Mouse (Mus musculus): ENCODE results near the gene Ciao1. TPM values are rescaled to one million over a fixed set of nuclear protein-coding genes. Genes with fewer than 3 reads are reported as not detected.
A peak's percentile ranks its signal among the peaks of the same experiment; 100 is the strongest.
"Not testable (repeated sequence)": the region's sequence is repeated elsewhere in the genome, so short reads cannot be mapped to it uniquely, and the experiment has no call there.

Ciao1 gene
- polyA plus RNA-seq, 1 experiment from 2014 or later = 63.1 TPM

DNA sequence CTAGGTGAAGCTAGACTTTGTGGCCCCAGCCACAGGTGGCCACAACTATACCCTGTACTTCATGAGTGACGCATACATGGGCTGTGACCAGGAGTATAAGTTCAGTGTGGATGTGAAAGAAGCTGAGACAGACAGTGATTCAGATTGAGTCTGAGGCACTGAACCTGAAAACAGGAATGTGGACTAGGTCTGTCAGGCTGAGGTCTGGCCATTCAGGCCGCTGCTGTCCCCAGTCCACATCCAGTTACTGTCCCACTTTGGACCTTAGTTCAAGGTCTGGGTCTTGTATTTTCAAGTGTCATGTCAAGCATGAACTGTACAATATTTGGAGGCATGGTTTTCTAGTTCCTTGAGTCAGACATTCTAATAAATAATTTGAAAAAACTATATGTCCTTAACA is 7.6 kb downstream of the Ciao1 start:
- H3K36me3 ChIP-seq = peaks cover 89% of the 10 kb centered on the region
- no peaks in the 10 kb centered on the region for H3K4me1 ChIP-seq
- H3K4me3 ChIP-seq = no peak overlapping the region
- no peak overlapping the region for H3K4me2 ChIP-seq
- H3K27me3 ChIP-seq = no peaks in the 10 kb centered on the region
- WGBS = 97% methylated on average over 2 of the region's 2 CpGs
- H3K27ac ChIP-seq = no peak overlapping the region
- ATAC-seq (ENCODE audit: insufficient number of reproducible peaks, insufficient read depth, low FRiP score, low TSS enrichment, low read depth) = no peak
- no peak overlapping the region for H3K9ac ChIP-seq
- H3K9me3 ChIP-seq = no peaks in the 10 kb centered on the region

GRCm38 (mm10) chr2:127237897-127238610 is 9.6 kb downstream of the Ciao1 start:
- 95% methylated on average over 11 of the region's 11 CpGs for WGBS
- no peak overlapping the region for H3K27ac ChIP-seq

GRCm38 (mm10) chr2:127225261-127225660 is 22.4 kb downstream of the Ciao1 start:
- over 99% methylated on average over 3 of the region's 3 CpGs for WGBS
- Histone ChIP-seq H3K4me1 (no peaks in the 10 kb centered on the region), H3K9ac (no peak overlapping the region), H3K9me3 (no peaks in the 10 kb centered on the region), H3K36me3 (peaks cover 95% of the 10 kb centered on the region), H3K27ac (no peak overlapping the region), H3K27me3 (no peaks in the 10 kb centered on the region), H3K4me2 (no peak overlapping the region), H3K4me3 (no peak overlapping the region)
- no peak for ATAC-seq (ENCODE audit: insufficient number of reproducible peaks, insufficient read depth, low FRiP score, low TSS enrichment, low read depth)

More at GRCm38 (mm10) chr2:127237897-127238610, 9.6 kb downstream of the Ciao1 start:
- Histone ChIP-seq H3K36me3 (peaks cover 92% of the 10 kb centered on the region), H3K27me3 (no peaks in the 10 kb centered on the region), H3K4me1 (no peaks in the 10 kb centered on the region), H3K9ac (0 out of 2 replicates have a peak overlapping the region, but pooled peaks have one; percentile 4), H3K9me3 (no peaks in the 10 kb centered on the region), H3K4me3 (no peak overlapping the region), H3K4me2 (no peak overlapping the region)
- no peak for ATAC-seq (ENCODE audit: insufficient number of reproducible peaks, insufficient read depth, low FRiP score, low TSS enrichment, low read depth)

DNA sequence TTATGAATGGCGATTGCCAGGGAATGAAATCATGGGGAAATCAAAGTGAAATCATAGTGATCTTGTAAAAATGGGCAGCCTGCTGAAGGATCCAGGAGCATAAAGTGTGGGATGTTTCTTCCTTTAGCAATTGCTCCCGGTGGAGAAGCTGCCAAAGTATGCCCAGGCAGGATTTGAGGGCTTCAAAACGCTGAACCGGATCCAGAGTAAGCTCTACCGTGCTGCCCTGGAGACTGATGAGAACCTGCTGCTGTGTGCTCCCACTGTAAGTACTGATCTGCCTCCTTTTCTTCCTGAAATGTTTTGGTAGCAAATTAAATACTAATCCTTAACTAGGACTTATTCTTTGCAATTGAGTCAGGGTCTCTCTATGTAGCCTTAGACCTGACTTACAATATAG is 29.9 kb downstream of the Ciao1 start:
- Histone ChIP-seq H3K27me3 (no peaks in the 10 kb centered on the region), H3K9ac (no peak overlapping the region), H3K27ac (no peak overlapping the region), H3K36me3 (peaks cover 98% of the 10 kb centered on the region), H3K4me3 (no peak overlapping the region), H3K4me1 (no peaks in the 10 kb centered on the region), H3K4me2 (no peak overlapping the region), H3K9me3 (no peaks in the 10 kb centered on the region)
- 98% methylated on average over 5 of the region's 5 CpGs for WGBS
- ATAC-seq (ENCODE audit: insufficient number of reproducible peaks, insufficient read depth, low FRiP score, low TSS enrichment, low read depth) = no peak

- no peak for ATAC-seq (ENCODE audit: insufficient number of reproducible peaks, insufficient read depth, low FRiP score, low TSS enrichment, low read depth)
- Histone ChIP-seq H3K27ac (no peak overlapping the region), H3K9me3 (no peaks in the 10 kb centered on the region), H3K27me3 (no peaks in the 10 kb centered on the region), H3K9ac (no peak overlapping the region), H3K4me1 (peaks cover 13% of the 10 kb centered on the region), H3K4me2 (no peak overlapping the region), H3K36me3 (peaks cover 52% of the 10 kb centered on the region), H3K4me3 (no peak overlapping the region)
- 92% methylated on average over 11 of the region's 11 CpGs for WGBS
Observed at GRCm38 (mm10) chr2:127210701-127211100, 36.9 kb downstream of the Ciao1 start.

DNA sequence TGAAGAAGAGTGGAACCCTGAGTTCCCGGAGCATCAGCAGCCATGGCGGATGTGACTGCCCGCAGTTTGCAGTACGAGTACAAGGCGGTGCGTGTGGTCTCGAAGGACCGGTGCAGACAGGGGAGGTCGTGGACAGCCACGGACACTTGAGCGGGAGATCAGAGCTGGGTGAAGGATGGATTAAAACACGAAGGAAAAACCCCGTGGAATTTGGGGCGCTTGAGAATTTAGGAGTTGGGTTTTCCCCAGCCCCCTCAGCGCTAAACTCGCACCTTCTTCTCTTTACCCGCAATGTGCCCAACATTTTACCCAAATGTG is 39.2 kb downstream of the Ciao1 start:
- peak overlapping the region; percentile 88 for H3K4me2 ChIP-seq
- H3K9me3 ChIP-seq = no peaks in the 10 kb centered on the region
- WGBS = under 1% methylated on average over 17 of the region's 17 CpGs
- H3K27me3 ChIP-seq = no peaks in the 10 kb centered on the region
- peaks cover 13% of the 10 kb centered on the region for H3K4me1 ChIP-seq
- H3K27ac ChIP-seq = peak overlapping the region; percentile 78
- peak overlapping the region; percentile 87 for H3K9ac ChIP-seq
- 0 out of 2 replicates have a peak, but pooled peaks have one; percentile 29 for ATAC-seq (ENCODE audit: insufficient number of reproducible peaks, insufficient read depth, low FRiP score, low TSS enrichment, low read depth)
- H3K4me3 ChIP-seq = peak overlapping the region; percentile 94
- peaks cover 34% of the 10 kb centered on the region for H3K36me3 ChIP-seq

DNA sequence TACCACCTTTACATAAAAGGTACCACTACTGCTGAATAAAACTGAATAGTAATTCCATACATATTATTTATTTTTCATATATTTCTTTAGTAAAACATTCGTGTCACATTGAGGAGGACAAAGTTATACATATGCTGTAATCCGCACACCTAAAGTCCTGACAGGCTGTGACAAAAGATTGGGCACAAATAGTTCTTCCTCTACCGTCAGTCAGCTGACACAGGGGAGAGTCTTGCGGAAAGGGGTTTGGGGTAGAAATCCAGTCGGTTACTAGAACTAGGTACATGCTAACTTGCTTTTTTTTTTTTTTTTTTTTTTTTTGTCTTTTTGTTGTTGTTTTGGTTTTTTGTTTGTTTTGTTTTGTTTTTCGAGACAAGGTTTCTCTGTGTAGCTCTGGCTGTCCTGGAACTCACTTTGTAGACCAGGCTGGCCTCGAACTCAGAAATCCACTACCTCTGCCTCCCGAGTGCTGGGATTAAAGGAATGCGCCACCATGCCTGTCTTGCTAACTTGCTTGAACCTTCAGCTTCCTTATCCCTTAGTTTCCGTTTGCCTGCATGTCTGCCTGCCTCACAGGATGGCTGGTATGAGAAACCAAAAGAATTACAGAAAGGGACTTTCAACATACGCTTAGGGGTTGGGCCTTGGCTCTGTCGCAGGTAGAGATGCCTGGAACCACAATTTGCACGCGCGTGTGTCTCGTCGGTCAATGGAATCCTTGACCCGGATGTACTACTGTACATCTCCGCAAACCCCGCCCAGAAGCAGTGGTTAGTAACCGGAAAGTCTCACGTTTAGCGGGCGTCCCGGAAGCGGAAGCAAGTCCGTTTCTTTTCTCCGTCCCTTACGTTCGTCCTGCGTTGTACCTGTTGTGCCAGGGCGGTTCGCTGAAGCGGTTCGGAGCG is 39.8 kb downstream of the Ciao1 start, which contains the start of the genes 1810024B03Rik and Snrnp200:
1810024B03Rik (minus strand) TSS at position 734 of the 905 bp plus-strand sequence.
Snrnp200 (plus strand) TSS at position 840 of the 905 bp plus-strand sequence.
- 12% methylated on average over 36 of the region's 36 CpGs for WGBS
- H3K9ac ChIP-seq = peak within 1 kb of the TSS; percentile 87
- H3K9me3 ChIP-seq = no peaks in the 10 kb centered on the region
- H3K4me3 ChIP-seq = peak within 1 kb of the TSS; percentile 94
- H3K4me2 ChIP-seq = peak within 1 kb of the TSS; percentile 88
- peak; percentile 93 for ATAC-seq (ENCODE audit: insufficient number of reproducible peaks, insufficient read depth, low FRiP score, low TSS enrichment, low read depth)
- H3K4me1 ChIP-seq = peaks cover 13% of the 10 kb centered on the region
- peak within 1 kb of the TSS; percentile 78 for H3K27ac ChIP-seq
- H3K36me3 ChIP-seq = peaks cover 33% of the 10 kb centered on the region
- H3K27me3 ChIP-seq = no peaks in the 10 kb centered on the region

GRCm38 (mm10) chr2:127206916-127207315 is 40.7 kb downstream of the Ciao1 start:
- Histone ChIP-seq H3K4me1 (peaks cover 13% of the 10 kb centered on the region), H3K9me3 (no peaks in the 10 kb centered on the region), H3K4me2 (peak overlapping the region; percentile 88; the same call in 1 of the 2 replicates), H3K27ac (no peak overlapping the region), H3K9ac (no peak overlapping the region), H3K36me3 (peaks cover 31% of the 10 kb centered on the region), H3K4me3 (no peak overlapping the region), H3K27me3 (no peaks in the 10 kb centered on the region)
- ATAC-seq (ENCODE audit: insufficient number of reproducible peaks, insufficient read depth, low FRiP score, low TSS enrichment, low read depth) = no peak
- 92% methylated on average over 2 of the region's 2 CpGs for WGBS

DNA sequence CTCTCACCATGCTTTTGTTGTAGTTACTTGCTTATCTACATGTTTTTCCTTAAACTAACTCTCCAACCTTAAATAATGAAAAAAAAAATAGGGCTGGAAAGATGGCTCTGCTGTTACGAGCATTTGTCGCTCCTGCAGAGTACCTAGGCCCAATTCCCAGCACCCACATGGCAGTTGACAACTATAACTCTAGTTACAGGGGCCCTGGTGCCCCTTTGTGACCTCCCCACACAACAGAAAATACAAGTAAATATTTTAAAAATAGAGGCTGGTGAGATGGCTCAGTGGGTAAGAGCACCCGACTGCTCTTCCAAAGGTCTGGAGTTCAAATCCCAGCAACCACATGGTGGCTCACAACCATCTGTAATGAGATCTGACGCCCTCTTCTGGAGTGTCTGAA is 41.7 kb downstream of the Ciao1 start:
- not testable (repeated sequence) for H3K9me3 ChIP-seq; H3K27me3 ChIP-seq; H3K4me3 ChIP-seq; H3K4me2 ChIP-seq; H3K9ac ChIP-seq; H3K27ac ChIP-seq; ATAC-seq (ENCODE audit: insufficient number of reproducible peaks, insufficient read depth, low FRiP score, low TSS enrichment, low read depth)
- WGBS = 84% methylated on average over 4 of the region's 4 CpGs
- Histone ChIP-seq H3K4me1 (peaks cover 13% of the 10 kb centered on the region), H3K36me3 (peaks cover 26% of the 10 kb centered on the region)

DNA sequence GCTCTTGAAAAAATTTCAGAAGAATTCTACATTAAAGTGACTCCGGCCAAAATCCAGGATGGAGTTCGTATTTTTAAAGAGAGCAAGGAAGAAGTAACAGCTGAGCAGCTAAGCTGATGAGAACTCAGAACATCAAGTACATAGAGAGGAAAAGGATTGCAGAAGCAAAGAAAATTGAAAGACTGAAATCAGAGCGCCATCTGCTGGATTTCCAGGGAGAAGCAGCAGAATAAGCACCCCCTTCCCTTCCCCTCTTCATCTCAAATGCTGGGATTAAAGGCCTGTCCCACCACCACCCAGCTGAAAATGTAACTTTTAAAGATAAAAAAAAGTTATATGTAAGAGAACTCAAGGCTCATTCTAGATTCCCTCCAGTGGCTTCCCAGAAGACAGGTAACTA is 42.7 kb downstream of the Ciao1 start:
- WGBS = 34% methylated on average over 3 of the region's 3 CpGs
- Histone ChIP-seq H3K9me3 (no peaks in the 10 kb centered on the region), H3K36me3 (peaks cover 26% of the 10 kb centered on the region)

More for the DNA sequence above, 42.7 kb downstream of the Ciao1 start:
- H3K4me1 ChIP-seq = peaks cover 12% of the 10 kb centered on the region
- no peak overlapping the region for H3K9ac ChIP-seq
- H3K27ac ChIP-seq = no peak overlapping the region
- H3K4me2 ChIP-seq = no peak overlapping the region
- no peak overlapping the region for H3K4me3 ChIP-seq
- no peak for ATAC-seq (ENCODE audit: insufficient number of reproducible peaks, insufficient read depth, low FRiP score, low TSS enrichment, low read depth)
- no peaks in the 10 kb centered on the region for H3K27me3 ChIP-seq
